Mouse (Mus musculus): Measurements from ENCODE around the gene Swt1.
A peak's percentile ranks its signal among the peaks of the same experiment; 100 is the strongest.
"Not testable (repeated sequence)": the region's sequence is repeated elsewhere in the genome, so short reads cannot be mapped to it uniquely, and the experiment has no call there.

The Swt1 gene

GRCm38 (mm10) chr1:151428263-151429221 lies at the start of gene Swt1, which contains the start of gene Trmt1l:
Swt1 (minus strand) TSS chr1:151428455.
Trmt1l (plus strand) TSS chr1:151428542.
- peak; percentile 97 for DNase-seq (ENCODE audit: low read depth)

GRCm38 (mm10) chr1:151472386-151472785 lies 44.1 kb upstream of the Swt1 start:
- DNase-seq (ENCODE audit: low read depth): not testable (repeated sequence)

DNA sequence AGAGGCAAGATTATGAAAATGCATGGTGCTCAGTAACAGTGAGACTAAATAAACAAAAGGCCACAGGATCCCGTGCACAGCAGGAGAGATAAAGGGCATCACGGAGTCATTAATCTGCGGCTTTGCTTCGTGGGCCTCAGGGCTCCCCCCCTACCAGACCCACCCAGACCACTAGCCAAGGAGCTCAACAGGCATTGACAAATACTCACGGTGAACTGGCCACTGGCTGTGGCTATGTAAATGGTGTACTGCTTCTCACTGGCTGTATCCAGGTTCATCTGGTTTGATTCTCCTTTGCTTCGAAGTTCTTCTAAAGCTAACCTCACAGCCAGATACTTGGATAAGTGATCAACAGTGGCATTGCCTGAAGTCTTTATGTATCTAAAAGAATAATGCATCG lies 43.2 kb upstream of the Swt1 start:
- no peak for DNase-seq (ENCODE audit: low read depth)

DNA sequence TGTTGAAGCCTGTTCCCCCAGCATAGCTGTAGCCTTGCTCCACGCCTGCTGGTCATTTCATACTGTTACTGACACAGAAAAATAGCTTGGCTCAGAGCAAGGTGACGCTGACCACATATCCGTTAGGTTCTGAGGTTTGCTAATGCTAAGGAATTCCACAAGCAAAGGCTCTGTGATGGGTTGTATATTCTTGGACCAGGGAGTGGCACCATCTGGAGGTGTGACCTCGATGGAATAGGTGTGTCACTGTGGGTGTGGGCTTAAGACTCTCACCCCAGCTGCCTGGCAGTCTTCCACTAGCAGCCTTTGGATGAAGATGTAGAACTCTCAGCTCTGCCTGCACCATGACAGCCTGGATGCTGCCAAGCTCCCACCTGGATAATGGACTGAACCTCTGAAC lies 38.3 kb upstream of the Swt1 start:
- DNase-seq (ENCODE audit: low read depth): no peak

DNA sequence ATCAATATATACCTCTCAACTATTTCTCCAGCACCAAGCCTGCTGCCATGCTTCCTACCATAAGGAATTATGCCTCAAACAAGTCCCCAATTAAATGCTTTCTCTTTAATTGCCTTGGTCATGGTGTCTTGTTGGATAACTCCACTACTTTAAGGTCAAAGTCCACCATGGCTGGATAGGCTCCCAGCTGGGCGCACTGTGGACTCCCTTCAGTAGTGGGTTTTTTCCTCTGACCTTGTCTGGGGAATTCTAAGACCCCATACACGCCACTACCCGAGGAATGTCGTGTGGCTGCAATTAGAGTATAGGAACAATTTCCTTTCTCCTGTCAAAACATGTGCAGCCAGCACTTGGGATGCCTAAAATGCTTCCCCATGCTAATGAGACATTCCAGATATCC lies 36.7 kb upstream of the Swt1 start:
- DNase-seq (ENCODE audit: low read depth): no peak

- DNase-seq (ENCODE audit: low read depth): peak; percentile 19
Observed at GRCm38 (mm10) chr1:151461265-151461664, 33.0 kb upstream of the Swt1 start.

GRCm38 (mm10) chr1:151457087-151457486 lies 28.8 kb upstream of the Swt1 start:
- peak; percentile 70 for DNase-seq (ENCODE audit: low read depth)

GRCm38 (mm10) chr1:151451946-151452345 lies 23.7 kb upstream of the Swt1 start:
- DNase-seq (ENCODE audit: low read depth): no peak

GRCm38 (mm10) chr1:151450851-151451250 lies 22.6 kb upstream of the Swt1 start:
- no peak for DNase-seq (ENCODE audit: low read depth)

DNA sequence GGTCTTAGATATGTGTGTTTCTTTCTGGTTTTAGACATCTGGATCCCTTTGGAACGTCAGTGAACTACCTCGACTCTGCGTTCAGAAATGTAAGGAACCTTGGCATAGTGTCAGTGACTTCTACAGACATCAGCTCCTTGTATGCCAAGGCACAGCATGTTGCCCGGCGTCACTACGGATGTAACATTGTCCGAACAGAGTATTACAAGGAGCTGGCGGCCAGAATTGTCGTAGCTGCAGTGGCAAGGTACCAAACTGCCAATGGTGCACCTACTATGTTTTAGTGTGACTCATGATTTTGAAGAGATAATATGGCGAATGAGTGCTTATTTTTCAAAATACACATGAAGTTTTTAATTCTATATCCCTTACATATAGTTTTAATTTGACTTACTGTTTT lies 21.6 kb upstream of the Swt1 start:
- DNase-seq (ENCODE audit: low read depth): no peak

- DNase-seq (ENCODE audit: low read depth): no peak
Observed at GRCm38 (mm10) chr1:151435431-151435830, 7.2 kb upstream of the Swt1 start.

DNA sequence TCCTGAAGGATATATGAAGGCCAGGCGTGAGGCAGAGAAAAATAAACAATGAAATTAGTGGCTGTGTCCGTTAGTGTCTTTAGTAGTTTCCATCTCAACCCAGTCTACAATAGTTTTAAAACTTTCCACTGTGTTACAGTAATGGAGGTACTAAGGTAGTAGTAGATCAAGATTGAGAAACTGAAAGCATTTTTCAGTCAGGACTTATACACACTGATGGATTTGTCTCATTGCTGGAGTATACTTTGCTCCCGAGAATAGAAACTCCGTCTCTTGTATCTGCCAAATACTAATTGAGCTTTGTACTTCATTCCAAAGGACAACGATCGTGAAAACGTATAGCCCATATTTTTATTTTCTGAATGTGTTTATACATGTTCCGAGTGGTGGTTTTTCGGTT lies 1.1 kb upstream of the Swt1 start:
- DNase-seq (ENCODE audit: low read depth): peak; percentile 63

DNA sequence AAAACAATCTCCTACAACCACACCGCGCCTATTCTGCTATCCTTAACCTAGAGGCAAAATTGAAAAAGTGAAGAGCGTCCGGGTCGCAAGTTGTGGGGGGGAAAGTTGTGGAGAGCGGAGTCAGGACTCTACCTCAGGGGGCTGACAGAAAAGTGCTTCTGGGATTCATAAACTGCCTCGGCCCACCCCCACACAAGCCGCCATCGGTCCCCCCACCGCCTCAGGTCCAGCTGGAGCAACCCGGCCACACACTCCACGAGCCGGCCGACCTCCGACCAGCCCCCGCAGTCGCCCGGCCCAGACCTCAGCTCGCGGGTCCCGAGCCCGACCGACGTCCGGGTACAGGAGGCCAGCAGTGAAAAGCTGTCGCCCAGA lies 380 bp downstream of the Swt1 start:
- no peak for DNase-seq (ENCODE audit: low read depth)

DNA sequence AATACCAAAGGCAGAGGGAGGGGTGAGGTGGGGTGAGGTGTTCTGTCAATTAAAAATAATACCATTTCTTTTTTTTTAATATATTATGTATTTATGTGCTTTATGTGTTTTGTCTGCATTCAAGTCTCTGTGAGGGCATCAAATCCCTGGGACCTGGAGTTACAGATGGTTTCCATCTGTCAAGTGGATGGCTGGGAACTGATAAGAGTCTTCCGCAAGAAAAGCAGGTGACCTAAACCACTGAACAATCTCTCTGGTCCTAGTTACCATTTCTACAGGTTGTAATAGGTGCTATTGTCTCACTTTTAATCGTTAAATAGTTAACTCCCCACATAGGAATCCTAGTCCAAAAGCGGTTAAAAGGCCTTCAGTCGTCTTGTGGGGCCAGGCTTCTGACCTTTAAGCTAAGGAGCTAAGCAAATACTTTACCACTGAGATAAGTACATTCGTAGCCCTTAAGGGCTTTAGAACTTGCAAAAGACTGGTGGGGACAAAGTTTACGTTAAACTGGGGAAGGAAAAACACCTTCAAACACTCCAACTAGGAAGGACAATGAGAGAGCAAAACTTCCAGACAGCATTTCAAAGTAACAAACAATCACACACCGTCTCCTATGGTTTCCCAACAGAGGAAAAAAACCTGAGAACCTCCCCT lies 1.2 kb downstream of the Swt1 start:
- DNase-seq (ENCODE audit: low read depth): peak; percentile 25

DNA sequence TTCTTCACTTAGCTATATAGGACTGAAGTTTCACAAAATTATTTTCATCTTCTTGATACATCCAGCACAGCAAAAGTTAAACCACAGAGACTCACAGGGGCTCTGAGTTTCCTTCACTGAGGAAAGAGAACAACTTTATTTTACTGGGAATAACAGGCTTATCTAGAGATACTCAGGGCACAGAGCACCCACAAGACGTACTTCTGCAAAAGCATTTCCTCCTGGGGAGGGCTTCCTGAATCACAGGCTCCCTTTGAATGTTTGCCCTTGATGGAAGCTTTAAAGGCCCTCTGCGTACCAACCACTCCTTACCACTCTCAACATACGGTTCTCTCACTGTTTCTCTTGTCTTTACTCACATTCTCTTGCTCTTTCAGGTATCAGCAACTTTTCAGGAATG lies 6.1 kb downstream of the Swt1 start:
- DNase-seq (ENCODE audit: low read depth): no peak

- DNase-seq (ENCODE audit: low read depth): no peak
Observed at GRCm38 (mm10) chr1:151409827-151410226, 18.4 kb downstream of the Swt1 start.

DNA sequence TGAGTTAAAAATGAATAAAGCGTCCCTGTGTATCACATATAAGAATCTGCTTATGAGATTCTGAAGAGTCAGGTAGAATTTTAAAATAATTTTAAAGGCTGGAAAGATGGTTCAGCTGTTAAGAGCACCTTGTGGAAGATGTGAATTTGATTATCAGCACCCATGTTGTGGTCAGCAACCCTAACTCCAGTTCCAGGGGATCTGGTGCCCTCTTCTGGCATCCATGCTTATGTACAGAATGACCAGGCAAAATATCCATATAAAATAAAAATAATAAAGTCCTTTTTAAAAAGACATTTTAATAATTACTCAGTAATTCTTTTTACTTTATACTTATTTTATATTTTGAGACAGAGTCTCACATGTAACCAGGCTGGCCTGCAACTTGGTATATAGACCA lies 38.2 kb downstream of the Swt1 start:
- DNase-seq (ENCODE audit: low read depth): no peak

GRCm38 (mm10) chr1:151377353-151377752 lies 50.9 kb downstream of the Swt1 start:
- DNase-seq (ENCODE audit: low read depth): no peak

GRCm38 (mm10) chr1:151372823-151373222 lies 55.4 kb downstream of the Swt1 start:
- no peak for DNase-seq (ENCODE audit: low read depth)

DNA sequence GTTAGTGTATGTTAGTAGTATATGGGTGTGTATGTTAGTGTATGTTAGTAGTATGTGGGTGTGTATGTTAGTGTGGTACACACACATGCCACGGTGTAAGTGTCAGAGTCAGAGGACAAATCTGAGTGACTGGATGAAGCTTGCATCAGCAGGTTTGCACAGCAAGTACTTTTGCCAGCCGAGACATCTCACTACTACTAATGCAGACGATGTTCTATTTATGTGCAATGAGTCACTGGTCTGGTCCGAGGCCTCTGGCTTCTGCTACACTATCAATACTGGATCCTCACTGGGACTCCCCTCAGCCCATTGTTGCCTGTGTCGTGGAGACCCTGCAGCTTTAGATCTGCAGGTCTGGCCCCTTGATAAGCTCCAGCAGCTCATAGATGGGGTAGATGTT lies 56.7 kb downstream of the Swt1 start:
- no peak for DNase-seq (ENCODE audit: low read depth)

GRCm38 (mm10) chr1:151370573-151370972 lies 57.7 kb downstream of the Swt1 start:
- DNase-seq (ENCODE audit: low read depth): no peak

- no peak for DNase-seq (ENCODE audit: low read depth)
Observed at GRCm38 (mm10) chr1:151368444-151368843, 59.8 kb downstream of the Swt1 start.

- no peak for DNase-seq (ENCODE audit: low read depth)
Observed at GRCm38 (mm10) chr1:151367721-151368324, 60.4 kb downstream of the Swt1 start.
